In the genomic region with DNA sequence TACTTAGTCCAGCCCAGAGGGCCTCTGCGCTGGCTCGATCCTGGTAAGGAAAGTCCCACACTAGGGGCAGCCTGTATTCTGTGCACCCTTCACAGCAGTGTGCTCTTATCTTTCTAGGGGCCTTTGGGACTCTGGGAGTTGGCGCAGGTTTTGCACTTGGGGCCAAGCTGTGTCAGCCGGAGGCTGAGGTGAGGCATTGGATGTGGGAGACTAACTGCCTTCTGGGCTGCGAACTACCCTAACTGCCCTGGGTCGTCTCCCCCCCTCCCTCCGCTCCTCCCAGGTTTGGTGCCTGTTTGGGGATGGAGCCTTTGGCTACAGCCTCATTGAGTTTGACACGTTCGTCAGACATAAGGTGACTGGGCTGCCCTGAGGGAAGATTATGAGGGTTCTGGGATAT, we compare ENCODE assay signal across 25 mouse cellular contexts. TPM values are rescaled to one million over a fixed set of nuclear protein-coding genes. Genes with fewer than 3 reads are reported as not detected.
"Had no signal": no experiment of that assay in that cellular context is flagged by ENCODE, and none has a peak within 500 bp of the region (broad histone marks: within the 10 kb centered on the region; RNA-seq: fewer than 3 reads in every experiment).

No protein-coding gene starts in this region.

- H3K4me2 ChIP-seq: limb, embryonic 13.5 days; liver, embryonic 13.5 days; midbrain, embryonic 11.5 days; neural tube, embryonic 12.5 days; neural tube, embryonic 15.5 days had no signal

- H3K4me1 ChIP-seq: limb, embryonic 13.5 days; liver, embryonic 13.5 days; neural tube, embryonic 12.5 days; neural tube, embryonic 15.5 days had no signal

- H3K4me3 ChIP-seq: limb, embryonic 13.5 days; liver, embryonic 13.5 days; neural tube, embryonic 12.5 days; neural tube, embryonic 15.5 days had no signal

- DNase-seq: kidney, adult 9 months; kidney, postnatal 14 days; kidney, postnatal 4 days; left cerebral cortex, postnatal 4 days; liver, embryonic 13.5 days; lung, adult 2 months; lung, postnatal 14 days; lung, postnatal 4 days; midbrain, embryonic 14.5 days; right cerebral cortex, adult 18-20 months; right cerebral cortex, postnatal 14 days; right cerebral cortex, postnatal 4 days; thymus, adult 18-20 months; thymus, postnatal 14 days had no signal

- H3K9ac ChIP-seq: limb, embryonic 13.5 days; liver, embryonic 13.5 days; neural tube, embryonic 12.5 days; neural tube, embryonic 15.5 days had no signal

- H3K27me3 ChIP-seq: limb, embryonic 13.5 days; liver, embryonic 13.5 days; neural tube, embryonic 12.5 days; neural tube, embryonic 15.5 days had no signal

- H3K27ac ChIP-seq: limb, embryonic 13.5 days; liver, embryonic 13.5 days; neural tube, embryonic 12.5 days; neural tube, embryonic 15.5 days had no signal

- H3K9me3 ChIP-seq: limb, embryonic 13.5 days; liver, embryonic 13.5 days; neural tube, embryonic 12.5 days; neural tube, embryonic 15.5 days had no signal

RNA-seq across cellular contexts. Expression of a gene that starts 34.5 kb away (rescaled TPM):
- polyA plus RNA-seq: kidney, embryonic 16.5 days; limb, embryonic 13.5 days; liver, adult 2 months; liver, embryonic 13.5 days; liver, embryonic 16.5 days; lung, adult 2 months; lung, embryonic 16.5 days; midbrain, embryonic 11.5 days; midbrain, embryonic 14.5 days; midbrain, postnatal 0 days; neural tube, embryonic 12.5 days; neural tube, embryonic 15.5 days; stomach, embryonic 14.5 days; testis, adult 2 months had no signal
